Mouse (Mus musculus): ENCODE results near the gene Msi2.

- TF ChIP-seq CTCF (IDR thresholded peaks at IDR 0.05; ENCODE audit: control insufficient read depth, insufficient read depth, insufficient replicate concordance, low read depth, low read length) (no peak), POLR2A (IDR thresholded peaks at IDR 0.05; ENCODE audit: control insufficient read depth, low read depth, low read length) (no peak)
These were observed 41.2 kb upstream of the Msi2 start for GRCm38 (mm10) chr11:88759501-88759900.
